Mouse (Mus musculus) embryo, embryonic 10 days (tissue): ENCODE results near the gene Pgm2l1.
"Not testable (repeated sequence)": the region's sequence is repeated elsewhere in the genome, so short reads cannot be mapped to it uniquely, and the experiment has no call there.

Source experiments
- DNase-seq: peaks from one replicate; pipeline ENCODE4 v3.0.0-alpha.2; 2015; ENCODE audit warnings: low spot score

Gene Pgm2l1

DNA sequence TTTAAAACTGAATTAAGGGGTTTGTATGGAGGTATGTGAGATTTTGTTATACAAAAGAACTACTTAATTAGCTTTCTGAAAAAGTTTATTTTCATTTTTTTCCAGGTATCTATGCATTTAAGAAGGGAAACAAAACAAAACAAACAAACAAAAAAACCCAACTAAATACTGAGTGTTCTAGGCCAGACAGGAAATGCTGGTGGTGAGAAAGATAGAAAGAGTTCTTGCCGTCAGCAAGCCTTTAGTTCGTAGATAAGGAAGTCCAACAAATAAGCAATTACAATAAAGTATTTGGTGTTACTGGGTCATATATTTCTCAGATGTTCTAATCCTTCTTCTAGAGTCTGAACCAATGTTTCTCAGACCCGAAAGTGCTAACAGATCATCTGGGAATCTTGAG is 1.8 kb downstream of the Pgm2l1 start:
- DNase-seq = no peak

DNA sequence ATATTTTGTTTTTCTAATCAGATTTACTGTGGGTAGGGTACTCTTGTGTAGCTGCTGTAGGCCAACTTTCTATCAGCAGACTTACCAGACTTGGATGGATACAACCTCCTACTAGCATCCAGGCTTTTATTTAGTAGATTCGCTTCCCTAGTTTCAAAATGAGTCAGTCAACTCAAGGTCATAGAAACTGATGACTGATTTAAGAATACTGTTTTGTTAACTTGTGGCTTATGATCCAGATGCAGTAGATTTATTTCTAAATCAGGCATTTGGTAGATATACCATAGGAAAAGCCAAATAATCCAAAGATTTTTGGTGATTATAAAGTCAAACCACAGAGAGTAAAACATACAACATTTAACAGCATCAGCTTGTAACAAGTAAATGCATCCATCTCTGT is 3.5 kb downstream of the Pgm2l1 start:
- no peak for DNase-seq

DNA sequence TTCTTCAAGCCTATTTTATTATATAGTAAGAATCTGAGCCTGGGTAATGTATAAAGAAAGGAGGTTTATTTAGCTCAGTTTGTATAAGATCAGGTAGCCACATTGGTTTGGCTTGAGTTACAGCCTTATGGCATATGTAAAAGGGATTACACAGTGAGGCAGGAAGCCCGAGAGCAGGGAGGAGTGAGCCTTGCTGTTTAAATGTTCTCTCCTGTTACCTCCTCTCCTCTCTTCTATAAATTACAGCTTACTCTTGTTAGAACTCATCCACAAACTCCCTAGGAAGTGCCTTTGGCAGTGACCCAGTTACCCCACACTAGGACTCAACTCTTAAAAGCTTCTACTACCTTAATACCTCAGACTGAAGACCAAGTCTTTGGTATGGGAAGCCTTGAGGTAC is 4.5 kb downstream of the Pgm2l1 start:
- DNase-seq = no peak

DNA sequence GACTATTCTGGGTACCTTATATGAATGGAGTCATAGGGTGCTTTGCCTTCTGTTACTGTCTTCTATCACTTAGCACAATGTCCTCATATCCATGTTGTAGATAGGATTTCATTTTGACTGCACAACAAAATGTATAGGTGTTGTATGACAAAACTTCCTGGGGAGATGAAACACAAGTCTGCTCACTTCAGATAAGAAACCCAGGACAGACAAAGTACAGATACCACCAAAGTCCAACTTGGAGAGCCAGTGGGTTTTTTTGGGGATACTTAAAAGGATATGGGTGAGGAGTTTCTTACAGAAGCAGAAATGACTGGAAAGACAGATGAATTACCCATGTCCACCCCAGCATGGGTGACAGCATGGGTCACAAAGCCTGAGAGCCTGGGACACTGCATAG is 6.5 kb downstream of the Pgm2l1 start:
- no peak for DNase-seq

- DNase-seq = peak; percentile 66
Observed at GRCm38 (mm10) chr7:100234264-100234885, 7.2 kb downstream of the Pgm2l1 start.

GRCm38 (mm10) chr7:100238271-100238670 is 11.1 kb downstream of the Pgm2l1 start:
- DNase-seq = no peak

GRCm38 (mm10) chr7:100240601-100241000 is 13.4 kb downstream of the Pgm2l1 start:
- DNase-seq = no peak

DNA sequence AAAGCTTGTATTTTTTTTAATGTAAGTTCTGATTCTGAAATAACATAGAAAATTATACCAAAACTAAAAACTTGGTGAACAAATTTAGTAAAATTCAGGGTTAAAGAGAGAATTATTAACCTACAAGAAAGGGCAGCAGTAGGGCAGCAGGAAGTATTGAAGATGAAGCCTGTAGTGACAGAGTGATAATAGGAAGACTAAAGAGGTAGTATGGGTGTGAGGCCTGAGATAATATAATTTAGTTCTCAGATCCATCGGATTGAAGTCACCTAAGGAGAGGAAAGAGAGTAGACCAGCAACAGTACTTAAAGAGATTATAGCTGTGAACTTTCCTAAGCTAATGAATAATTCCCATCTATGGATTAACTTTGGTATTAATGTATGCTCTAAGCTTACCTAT is 15.8 kb downstream of the Pgm2l1 start:
- no peak for DNase-seq

DNA sequence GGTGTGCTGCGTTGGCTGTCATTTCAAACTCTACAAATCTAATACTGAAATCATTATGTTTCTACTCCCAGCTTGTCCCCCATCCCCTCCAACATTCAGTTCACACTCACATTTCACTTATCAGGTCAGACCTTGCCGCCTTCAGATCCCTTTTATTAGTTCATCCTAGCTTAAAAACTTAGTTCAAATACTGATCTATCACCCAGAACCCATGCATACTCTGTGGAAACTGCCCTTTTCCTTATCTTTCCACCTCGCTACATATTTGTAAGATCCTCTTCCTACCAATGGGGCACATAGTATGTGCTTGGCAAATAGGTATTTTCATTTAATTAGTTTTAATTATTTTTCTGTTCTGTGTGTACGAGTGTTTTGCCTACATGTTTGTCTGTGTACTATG is 17.0 kb downstream of the Pgm2l1 start:
- no peak for DNase-seq

- DNase-seq = no peak
Observed at GRCm38 (mm10) chr7:100245176-100245575, 18.0 kb downstream of the Pgm2l1 start.

- no peak for DNase-seq
Observed at GRCm38 (mm10) chr7:100250667-100251066, 23.5 kb downstream of the Pgm2l1 start.

DNA sequence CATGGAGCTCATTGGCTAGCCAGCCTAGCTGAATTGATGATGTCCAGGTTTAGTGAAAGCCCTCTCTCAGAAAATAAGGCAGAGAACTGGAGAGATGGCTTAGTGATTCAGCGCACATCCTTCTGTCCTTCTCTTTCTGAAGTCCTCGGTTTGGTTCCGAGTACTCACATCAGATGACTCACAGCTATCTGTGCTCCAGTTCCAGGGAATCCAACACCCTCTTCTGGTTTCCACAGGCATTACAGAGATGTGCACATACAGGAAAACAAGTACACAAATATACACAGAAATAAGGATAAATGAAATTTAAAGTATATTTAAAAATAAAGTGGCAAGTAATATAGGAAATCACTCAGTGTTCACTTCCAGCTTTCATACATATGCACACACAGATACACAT is 35.2 kb downstream of the Pgm2l1 start:
- DNase-seq = no peak

DNA sequence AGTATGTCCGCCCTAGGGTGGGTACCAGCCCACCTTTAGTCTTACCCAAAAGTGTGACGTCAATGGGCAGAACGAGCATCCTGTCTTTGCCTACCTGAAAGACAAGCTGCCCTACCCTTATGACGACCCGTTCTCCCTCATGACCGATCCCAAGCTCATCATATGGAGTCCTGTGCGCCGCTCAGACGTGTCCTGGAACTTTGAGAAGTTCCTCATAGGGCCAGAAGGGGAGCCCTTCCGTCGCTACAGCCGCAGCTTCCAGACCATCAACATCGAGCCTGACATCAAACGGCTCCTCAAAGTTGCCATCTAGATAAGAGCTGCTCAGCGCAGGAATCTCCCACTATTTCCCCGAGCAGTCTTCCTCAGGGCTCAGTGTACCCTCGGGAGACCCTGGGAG is 37.7 kb downstream of the Pgm2l1 start:
- not testable (repeated sequence) for DNase-seq

DNA sequence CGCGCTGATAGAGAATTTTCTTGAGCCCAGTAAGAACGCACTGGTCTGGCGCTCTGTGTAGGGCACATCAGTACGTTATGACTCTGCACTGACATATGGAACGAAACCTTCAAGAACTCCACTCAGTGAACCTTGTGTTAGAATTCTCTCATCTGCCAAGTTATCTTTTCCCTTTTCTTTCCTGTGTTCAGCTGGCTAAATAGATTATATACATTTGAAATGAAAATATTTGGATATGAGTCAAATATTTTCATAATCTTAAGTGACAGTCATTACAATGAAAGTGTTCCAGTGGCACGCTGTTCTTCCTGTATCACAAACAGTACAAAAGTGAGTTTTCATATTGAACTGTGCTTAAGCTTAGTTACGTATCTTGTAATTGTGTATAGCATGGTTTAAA is 45.2 kb downstream of the Pgm2l1 start:
- DNase-seq = no peak

- no peak for DNase-seq
Observed at GRCm38 (mm10) chr7:100274507-100274906, 47.3 kb downstream of the Pgm2l1 start.

DNA sequence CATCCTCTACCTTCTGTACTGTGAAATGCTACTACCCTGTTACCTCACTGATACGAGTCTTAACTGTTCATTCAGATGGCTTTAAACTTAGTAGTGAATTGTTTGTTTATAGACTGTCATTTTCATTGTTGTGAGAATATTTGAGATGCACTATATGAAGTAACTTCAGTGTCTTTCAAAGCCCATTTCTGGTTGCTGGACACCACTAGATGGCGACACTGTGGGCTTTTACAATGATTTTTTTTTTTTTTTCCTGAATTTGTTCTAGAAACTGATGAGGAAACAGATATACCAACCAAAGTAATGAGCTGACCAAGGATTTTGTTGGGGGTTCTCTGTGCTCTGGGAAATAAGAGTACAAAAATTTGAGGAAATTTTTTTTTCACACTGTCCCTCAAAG is 49.2 kb downstream of the Pgm2l1 start:
- no peak for DNase-seq

GRCm38 (mm10) chr7:100279803-100280202 is 52.6 kb downstream of the Pgm2l1 start:
- peak; percentile 85 for DNase-seq

DNA sequence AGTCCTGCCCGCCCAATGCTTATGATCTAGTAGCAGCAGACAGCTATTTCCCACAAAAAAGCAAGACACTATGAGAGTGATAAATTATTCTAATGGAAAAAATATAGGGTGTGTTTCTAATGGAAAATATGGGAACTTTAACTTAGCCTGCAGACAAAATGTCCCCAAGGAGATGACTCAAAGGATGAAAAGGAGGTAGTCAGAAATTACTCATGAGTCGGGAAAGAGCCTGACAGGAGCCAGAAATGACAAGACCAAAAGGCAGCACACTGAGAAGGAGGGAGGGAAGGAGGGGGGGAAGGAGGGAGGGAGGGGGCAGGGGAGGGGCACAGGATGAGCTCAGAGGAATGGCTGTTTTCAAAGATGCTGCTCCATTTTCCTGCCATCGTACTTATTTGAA is 54.4 kb downstream of the Pgm2l1 start:
- no peak for DNase-seq

GRCm38 (mm10) chr7:100283298-100283697 is 56.1 kb downstream of the Pgm2l1 start:
- DNase-seq = no peak

DNA sequence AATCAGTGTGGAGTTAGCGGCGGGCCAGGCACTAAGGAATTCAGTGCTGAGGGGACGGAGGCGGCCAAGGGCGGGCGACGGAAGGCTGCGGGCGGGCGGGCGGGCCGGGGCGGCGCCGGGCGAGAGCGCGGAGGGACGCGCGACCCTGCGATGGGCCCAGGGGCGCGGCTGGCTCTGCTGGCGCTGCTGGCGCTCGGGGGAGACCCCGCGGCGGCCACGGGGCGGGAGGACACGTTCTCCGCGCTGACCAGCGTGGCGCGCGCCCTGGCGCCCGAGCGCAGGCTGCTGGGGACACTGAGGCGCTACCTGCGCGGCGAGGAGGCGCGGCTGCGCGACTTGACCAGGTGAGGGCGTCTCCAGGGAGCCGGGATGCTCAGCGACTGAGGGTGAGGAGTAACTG is 58.2 kb downstream of the Pgm2l1 start, which contains the start of gene P4ha3:
TSS of gene P4ha3 (plus strand) at position 138 of the 400 bp plus-strand sequence.
- peak; percentile 37 for DNase-seq

GRCm38 (mm10) chr7:100287748-100288578 is 60.8 kb downstream of the Pgm2l1 start:
- DNase-seq = peak; percentile 48

DNA sequence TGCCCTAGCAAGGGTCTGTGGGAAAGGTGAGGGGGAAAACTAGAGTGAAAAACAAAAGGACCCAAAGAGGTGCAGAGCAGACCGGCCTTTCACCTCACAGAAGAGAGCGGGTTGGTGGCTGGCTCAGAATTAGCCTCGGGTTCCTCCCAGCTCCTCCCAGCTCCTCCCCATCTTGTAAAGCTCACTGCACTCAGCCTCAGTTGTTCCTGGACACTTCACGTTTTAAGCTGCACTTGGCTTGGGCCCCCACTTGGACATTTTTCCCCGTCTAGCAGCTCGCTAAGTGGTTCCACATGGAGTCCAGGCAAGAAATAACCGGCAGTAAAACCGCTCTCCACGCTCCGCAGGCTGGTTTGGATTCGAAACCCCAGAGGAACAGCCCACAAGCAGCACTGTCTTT is 61.4 kb downstream of the Pgm2l1 start:
- peak; percentile 33 for DNase-seq

GRCm38 (mm10) chr7:100293546-100293945 is 66.4 kb downstream of the Pgm2l1 start:
- DNase-seq = no peak

GRCm38 (mm10) chr7:100295745-100296144 is 68.6 kb downstream of the Pgm2l1 start:
- DNase-seq = no peak
